Mouse (Mus musculus) v-Abl transformed pro-B cells (cell line): ENCODE data around the gene Syce1.
"Not testable (repeated sequence)": the region's sequence is repeated elsewhere in the genome, so short reads cannot be mapped to it uniquely, and the experiment has no call there.

ENCODE experiments used
- in situ Hi-C, 2 experiments: fragments of 400-800 bp; cut with MboI; formaldehyde crosslinking; loops; one replicate each; pipeline ENCODE4 v1.15.1; 2025; ENCODE audit not compliant: unreplicated experiment in 2 of 2

The Syce1 gene

DNA sequence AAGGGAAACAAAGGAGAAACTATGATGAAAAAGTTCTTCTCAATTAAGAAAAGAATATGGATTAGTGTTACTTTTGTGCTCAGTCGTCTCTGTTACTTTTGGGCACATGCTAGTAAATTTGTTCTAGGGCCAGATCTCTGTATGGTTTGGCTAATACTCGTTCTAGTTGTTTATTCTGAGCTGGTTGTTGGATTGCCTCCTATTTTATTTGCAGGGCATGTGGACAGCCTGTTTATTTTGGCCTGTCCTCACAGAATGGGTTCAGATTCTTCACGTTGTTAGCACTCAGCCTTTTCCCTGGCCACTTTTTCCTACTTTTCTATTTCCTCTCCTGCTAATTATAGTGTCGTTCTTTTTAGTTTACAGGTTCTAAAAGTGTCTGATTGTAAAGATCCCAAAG is 5.9 kb upstream of the Syce1 start:
- in situ Hi-C loops = loop anchor here (25.0 kb wide), 2 partner anchors 631 to 831 kb away; partner anchors contain the start of genes Olfr522 (in 1 of the 2), Olfr523 (in 1 of the 2) and Sprn (in 1 of the 2)

GRCm38 (mm10) chr7:140788053-140788435 is 392 bp upstream of the Syce1 start:
- in situ Hi-C loops = loop anchor here (25.0 kb wide), 2 partner anchors 626 to 826 kb away; partner anchors contain the start of genes Olfr522 (in 1 of the 2), Olfr523 (in 1 of the 2) and Sprn (in 1 of the 2)

GRCm38 (mm10) chr7:140780548-140780947 is 7.1 kb downstream of the Syce1 start:
- in situ Hi-C loops = loop anchor here (25.0 kb wide), 2 partner anchors 618 to 818 kb away; partner anchors contain the start of genes Olfr522 (in 1 of the 2), Olfr523 (in 1 of the 2) and Sprn (in 1 of the 2)

GRCm38 (mm10) chr7:140765888-140766739 is 21.5 kb downstream of the Syce1 start:
- in situ Hi-C loops = no loop called here

DNA sequence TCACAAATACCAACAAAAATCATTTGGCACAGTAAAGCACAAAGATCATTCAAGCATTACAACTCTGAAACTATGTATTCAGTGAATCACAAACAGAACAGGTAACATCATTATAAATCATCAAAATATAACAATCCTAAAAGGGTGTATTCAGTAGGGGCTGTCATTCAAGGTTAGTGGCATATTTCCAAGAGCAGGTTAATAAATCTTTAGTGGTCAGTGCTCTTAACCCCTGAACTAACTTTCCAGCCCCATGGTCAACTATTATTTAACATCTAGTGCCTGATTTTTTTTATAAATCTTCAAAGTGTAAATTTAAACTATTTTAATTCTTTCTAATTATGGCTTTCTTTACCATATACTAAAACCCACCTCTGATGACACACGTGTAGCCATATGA is 22.3 kb downstream of the Syce1 start:
- in situ Hi-C loops = not testable (repeated sequence)

GRCm38 (mm10) chr7:140763447-140764020 is 24.1 kb downstream of the Syce1 start, which contains the start of gene Cyp2e1:
TSS of gene Cyp2e1 (plus strand) at chr7:140763739.
- in situ Hi-C loops = no loop called here

DNA sequence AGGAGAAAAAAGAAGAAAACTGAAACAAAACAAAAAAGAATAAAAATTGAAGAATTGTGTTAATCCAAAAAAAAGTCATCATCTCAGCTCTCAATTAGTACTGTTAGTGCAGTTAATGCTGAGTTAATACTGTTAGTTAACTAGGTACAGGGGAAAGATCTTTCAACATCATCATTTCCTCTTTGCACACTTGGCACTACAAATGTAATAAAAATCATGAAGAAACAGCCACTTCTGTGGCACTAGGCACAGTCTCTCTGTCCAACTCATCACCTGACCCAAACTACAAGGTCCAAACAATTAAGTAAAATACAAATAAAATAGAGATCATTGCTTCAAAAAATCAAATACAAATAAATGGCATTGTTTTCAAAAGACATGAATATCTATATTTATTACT is 27.0 kb downstream of the Syce1 start:
- in situ Hi-C loops = no loop called here

DNA sequence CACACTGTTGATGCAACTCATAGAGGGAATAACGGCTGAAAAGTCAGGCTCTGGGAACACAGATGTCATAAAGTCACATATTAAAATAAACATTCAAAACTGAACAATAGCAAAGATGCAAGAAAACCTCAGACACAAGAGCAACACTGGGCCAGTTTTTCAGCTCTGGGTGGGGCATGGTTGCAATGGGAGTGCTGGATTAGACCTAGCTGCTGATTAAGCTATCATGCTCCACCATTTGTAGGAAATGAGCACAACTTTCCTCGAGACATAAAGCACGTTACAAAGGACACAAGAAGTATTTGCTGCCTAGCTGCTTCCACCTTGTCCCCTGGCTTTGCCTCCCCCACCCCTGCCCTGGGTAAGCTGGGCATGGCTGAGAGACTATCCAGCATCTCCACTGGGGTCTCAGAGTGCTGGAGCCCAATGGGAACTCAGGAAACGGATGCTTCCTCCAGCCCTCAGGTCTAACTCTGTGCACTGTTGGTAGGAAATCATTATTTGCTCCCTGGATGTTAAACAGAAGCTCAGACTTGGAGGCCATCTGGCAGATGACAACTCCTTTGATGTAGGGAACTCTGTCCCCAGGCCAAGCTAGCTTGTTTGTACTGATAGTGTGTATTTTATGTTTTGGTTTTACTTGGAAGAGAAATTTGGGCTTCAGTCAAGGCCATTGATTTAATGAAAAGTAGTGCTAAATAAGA is 31.3 kb downstream of the Syce1 start:
- in situ Hi-C loops = no loop called here

DNA sequence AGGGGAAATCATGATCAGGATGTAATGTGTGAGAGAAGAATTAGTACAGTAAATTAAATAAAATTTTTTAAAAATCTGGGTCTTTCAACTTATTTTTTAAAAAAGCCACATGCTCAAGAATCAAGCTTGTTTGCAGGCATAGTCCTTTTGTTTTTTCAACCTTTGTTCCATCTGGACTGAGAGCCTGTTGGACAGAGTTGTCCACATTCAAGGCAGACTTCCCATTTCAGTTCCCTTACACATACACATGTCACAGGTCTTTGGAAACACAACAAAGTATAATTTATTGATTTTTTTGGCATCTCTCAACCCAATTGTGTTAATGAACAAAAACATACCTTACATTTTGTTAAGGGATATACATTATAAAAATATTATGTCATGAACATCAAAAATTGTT is 33.1 kb downstream of the Syce1 start:
- in situ Hi-C loops = no loop called here

DNA sequence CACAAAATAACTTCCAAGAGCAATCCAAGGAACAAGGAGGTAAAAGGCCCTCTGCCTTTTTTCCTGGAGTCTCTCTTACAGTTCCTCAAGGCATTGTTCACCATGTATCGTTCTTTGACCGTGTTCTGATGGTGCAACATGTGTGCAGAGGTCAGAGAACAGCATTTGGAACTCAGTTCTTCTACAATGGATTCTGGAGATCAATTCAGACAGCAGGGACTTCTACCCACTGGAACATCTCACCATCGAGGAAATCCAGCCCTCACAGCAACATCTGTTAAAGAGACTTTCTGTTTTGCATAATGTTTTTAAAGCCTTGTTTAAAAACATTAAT is 38.9 kb downstream of the Syce1 start:
- in situ Hi-C loops = no loop called here

DNA sequence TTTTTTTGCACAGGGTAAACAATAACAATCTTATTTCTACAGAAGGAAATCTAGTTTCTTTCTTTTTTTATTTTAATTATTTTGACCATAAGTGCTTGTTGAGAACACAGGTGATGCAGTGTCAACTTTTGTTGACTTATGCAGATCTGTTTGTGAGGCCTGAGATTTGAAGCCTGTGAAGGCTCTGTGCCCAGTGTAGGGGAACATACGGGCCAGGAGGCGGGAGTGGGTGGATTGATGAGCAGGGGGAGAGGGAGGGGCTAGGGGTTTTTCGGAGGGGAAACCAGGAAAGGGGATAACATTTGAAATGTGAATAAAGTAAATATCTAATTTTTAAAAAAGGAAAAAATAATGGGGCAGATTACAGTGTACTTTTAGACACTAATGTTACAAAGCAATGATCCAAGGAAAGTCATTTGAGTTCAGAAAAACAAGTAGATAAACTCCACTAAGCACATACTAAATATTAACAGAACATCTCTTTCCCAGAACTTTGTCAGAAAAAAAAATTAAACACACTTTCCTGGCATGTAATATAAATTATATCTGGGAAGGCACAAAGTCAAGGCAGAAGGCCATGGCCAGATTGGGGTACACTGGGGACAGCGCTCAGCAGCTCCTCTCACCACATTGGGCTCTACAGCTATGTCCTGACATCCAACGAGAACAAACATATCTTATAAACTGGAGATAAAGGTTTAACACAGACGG is 39.4 kb downstream of the Syce1 start:
- in situ Hi-C loops = no loop called here

GRCm38 (mm10) chr7:140747402-140747801 is 40.2 kb downstream of the Syce1 start:
- in situ Hi-C loops = no loop called here

DNA sequence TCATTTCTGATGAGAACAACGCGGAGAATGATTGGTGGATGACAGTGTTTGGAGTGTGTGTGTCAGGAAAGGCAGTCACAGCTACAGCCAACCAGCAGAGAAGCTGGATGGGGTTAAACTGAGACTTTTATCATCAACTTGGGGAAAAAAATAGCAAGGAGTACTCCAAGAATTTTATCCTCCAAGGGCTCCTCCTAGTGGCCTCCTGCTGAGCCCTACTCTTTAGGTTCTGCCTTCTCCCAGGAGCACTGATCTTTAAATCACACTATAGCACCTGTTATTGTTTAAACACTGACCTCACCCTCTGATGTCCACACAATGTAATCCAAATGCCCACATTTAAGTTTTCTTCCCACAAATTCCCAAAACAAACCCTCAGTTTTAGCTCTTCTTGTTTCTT is 54.5 kb downstream of the Syce1 start:
- in situ Hi-C loops = no loop called here
